Mouse (Mus musculus) cerebellum, postnatal 4 days (tissue): ENCODE results near the gene Rgs6.

ENCODE experiments used
- DNase-seq, 2 experiments: peaks; one replicate each; pipeline ENCODE4 v3.0.0; 2022; ENCODE audit warnings: low spot score in 2 of 2, mixed read lengths in 1 of 2

Gene Rgs6

GRCm38 (mm10) chr12:83034859-83035569 lies 446.9 kb downstream of the Rgs6 start:
- no peak for DNase-seq

DNA sequence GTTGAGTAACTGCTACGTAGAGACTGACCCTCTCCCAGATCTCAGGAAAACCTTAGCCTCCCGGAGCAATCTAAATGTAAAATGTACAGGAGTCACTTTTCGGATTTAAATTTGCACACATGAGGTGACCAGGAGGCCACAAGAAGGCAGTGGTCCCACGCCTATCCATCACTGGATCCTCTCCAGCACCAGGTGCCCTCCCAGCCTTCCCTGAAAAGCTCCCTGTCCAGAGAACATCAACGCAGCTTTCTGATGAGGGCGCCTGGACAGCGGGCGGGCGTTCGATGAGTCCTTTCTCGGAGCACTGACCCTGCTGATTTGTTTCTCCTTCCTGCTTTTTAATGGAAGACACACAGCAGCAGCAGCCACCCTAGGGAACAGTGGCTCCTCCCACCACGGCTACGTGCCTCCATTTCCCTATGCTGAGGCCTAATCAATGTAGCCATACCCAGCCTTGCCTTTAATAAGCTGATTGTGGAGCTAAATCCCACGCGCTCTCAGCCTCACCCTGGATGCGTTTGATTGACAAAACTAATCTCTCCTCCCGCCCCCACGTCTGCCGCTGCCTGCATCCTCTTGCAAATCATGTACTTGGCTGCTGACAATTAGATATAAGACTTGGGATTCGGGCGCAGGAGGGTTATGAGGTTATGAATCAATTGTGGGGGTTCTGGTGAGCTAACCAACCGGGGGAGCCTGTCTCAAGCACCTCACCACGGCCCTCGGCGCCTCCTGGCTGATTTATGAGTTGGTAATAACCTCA lies 449.9 kb downstream of the Rgs6 start:
- no peak for DNase-seq

GRCm38 (mm10) chr12:83038779-83039178 lies 450.7 kb downstream of the Rgs6 start:
- DNase-seq = no peak

DNA sequence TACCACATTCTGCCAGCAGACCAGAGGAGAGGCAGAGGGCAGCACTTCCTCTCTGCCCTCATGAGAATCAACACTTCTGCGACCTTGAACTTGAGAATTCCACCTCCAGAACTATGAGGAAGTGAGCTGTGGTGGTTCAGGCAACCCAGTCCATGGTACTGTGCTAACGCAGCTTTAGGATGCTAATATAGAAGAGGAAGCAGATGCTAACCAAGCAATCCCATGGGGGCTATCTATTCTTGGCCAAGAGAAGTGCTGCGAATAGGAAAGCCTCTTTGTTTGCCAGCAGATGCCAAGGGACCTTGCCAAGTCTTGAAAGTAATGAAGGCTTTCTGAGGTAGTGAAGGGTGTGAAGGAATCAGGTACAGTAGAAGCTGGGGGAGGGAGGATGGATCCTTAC lies 451.8 kb downstream of the Rgs6 start:
- DNase-seq = no peak

DNA sequence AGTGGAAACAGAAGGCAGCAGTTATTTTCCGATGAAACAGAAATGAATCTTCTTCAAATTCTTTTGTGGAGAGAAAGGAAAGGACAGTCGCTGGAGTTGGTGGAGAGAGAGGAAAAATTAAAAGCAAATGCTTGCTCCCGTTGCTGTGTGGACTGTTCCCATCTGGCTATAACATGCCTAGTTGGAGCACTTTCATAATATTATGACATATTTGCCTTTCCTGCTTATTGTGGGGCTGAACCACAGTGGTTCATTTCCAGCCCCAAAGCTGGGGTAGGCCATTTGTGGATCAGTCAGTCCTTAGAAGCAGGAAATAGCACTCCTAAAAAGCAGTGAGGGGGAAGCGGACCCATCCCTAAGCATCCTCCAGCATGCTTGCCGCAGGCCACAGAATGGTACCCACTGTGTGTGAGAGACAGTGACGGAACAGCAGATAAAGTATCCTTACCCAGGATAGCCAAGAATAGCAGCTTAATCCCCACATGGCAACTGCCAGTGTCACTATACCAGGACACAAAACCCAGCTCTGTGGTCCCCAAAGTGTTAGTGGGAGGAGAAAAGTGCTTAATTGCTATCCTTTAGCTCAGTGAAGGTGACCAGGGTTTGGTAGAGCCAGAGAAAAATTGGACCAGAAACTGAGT lies 456.0 kb downstream of the Rgs6 start:
- DNase-seq = no peak

- no peak for DNase-seq
Measured at GRCm38 (mm10) chr12:83044621-83044990, 456.5 kb downstream of the Rgs6 start.

- no peak for DNase-seq
Measured at GRCm38 (mm10) chr12:83045001-83045531, 457.0 kb downstream of the Rgs6 start.

GRCm38 (mm10) chr12:83046734-83047133 lies 458.6 kb downstream of the Rgs6 start:
- DNase-seq = no peak

GRCm38 (mm10) chr12:83047710-83048109 lies 459.6 kb downstream of the Rgs6 start:
- DNase-seq = no peak

DNA sequence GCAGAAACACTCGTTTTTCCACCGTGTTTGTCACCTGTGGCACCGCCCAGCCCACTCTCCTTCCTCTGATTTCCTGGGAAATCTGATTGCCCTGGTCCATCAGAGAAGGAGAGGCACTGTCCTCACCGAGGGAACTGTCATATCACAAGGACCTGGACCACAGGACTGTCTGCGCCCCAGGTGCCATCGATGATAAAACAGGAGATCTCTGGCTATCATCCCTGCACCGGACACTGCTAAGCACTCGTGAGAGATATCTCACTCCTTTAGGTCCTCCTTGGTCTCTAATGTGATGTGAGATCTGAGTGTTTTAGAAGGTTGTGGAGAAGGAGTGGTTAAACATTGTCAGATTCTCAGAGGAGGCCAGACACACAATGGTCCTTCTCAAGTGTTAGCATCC lies 462.4 kb downstream of the Rgs6 start:
- no peak for DNase-seq

DNA sequence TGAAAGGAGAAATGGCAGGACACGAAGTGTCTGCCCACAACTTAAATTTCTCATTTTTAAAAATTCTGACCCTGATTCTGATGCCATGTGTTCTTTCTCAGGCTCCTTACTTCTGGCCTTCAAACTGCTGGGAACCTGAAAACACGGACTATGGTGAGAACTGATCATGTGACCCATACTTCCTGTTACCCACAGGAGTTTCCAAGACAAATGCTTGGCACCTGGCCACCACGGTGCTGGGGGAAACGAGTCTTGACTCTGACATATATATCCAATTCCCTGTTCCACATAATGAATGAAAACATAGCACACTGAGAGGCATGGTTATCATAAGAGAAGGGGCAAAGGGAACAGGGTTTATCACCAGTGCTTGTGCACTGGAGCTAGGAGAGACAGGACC lies 464.3 kb downstream of the Rgs6 start:
- no peak for DNase-seq

DNA sequence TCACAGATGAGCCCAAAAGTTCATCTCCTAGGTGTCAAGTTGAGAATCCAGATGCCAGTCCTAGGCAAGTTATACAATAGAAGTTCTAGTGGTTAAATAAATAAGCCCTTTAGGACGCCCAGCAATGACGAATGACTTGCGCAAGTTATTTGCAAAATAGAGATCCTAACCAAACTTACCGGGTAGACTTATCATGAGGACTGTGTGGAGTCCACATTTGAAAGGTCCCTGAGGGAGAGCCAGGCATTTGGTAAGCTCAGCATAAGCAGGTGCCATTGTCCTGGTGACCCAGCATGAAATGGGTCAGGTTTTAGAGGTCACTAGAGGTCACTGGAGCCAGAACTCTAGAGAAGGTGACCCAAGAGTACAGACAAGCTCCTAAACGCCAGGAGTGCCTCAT lies 467.6 kb downstream of the Rgs6 start:
- no peak for DNase-seq

DNA sequence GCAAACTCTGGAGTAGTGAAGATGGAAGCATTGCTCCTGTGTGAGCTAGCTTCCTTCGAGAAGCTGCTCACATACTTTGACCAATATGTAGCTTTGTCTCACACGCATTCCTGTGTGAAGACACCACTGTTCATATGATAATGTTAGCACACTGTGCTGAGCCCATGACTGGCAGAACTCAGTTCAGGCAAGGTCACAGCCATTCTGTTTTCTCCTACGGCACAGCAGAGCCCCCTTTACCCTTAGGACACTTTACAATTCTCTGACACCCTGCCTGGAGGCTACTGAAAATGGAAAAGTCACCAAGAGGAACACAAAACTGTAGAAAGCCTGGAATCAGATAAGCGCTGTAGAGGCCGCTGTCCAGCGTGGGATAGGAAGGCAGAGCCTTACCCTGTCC lies 478.3 kb downstream of the Rgs6 start:
- DNase-seq = no peak

DNA sequence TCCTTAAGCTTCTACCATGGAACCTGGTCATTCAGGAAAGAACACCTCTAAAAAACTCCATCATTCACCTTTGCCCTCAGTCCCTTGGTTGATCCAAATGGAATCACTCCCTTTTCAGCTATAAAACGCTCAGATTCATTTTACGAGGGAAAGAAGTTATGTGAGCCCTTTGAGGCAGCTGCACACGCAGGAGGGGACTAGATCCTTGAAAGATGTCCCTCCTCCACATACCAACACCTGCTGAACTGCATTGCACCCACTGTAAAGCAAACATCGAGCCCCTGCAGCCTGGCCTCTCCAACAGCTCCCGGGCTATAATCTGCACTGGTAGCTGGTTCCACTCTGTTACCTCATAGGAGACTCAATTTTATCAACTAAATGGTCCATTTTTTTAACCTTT lies 482.8 kb downstream of the Rgs6 start:
- DNase-seq = no peak

- DNase-seq = no peak
Measured at GRCm38 (mm10) chr12:83072181-83072887, 484.2 kb downstream of the Rgs6 start.

DNA sequence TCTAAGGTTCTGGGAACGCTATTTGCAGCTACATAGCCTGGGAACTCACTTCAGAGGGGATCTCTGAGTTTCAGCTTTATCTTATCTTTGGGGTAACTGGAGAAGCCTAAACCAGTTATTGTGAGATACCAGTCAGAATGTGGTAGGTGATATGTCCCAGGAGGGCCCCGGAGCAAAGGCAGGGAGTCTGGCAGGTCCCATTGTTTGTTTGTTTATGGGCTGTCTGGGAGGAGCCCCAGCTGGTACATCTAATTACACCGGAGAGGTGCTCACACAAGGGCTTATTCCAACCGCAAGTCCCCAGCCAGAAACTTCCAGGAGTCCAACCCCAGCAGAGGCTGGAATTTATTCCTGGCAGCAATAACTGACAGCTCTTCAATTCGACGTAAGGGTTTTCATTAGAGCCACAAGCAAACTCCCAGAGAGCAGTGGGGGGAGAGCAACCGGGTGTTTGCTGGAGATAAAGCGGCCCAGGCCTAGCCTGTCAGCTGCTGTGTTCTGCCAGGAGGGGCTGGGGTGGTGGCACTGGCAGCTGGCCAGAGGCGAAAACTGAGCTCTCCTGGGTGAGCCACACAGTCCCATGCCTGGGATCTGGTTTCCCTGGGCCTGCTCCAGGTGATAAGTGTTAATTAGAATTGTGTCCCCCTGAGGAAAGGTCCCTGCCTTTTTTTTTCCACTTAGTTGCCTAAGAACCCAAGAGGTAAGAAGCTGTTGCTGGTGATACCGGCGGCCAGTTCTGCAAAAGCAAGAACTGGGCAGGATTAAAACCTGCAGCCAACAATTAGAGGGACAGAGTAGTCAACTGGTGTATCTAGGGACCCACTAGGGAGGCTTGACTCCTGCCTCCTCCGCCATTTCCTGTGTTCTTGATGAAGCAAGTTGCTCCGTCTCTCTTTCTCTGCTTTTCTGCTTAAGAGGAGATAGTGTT lies 485.1 kb downstream of the Rgs6 start:
- DNase-seq = peak in 1 of 2 experiments; percentile 33

DNA sequence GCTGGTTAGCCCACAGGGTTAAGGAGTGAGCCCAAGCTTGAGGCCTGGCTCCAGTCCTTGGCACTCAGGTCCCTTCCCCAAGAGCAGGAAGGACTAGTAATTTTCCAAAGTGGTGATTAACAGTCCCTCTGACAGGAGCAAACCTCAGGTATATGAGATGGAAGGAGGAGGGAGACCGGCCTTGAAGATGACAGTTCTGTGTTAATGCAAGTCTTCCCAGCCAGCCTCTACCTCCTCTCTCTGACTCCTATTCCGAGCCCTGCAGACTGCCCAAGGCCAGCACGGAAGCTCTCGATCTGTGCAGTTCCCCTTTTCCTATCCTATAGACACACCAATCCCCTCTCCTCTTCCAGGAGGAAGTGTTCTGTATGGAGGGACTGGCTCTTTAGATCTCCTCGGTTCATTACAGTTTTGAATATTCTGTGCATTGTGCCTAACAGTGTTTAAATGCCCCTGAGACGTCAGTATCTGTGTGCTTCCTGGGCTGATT lies 485.8 kb downstream of the Rgs6 start:
- DNase-seq = no peak

GRCm38 (mm10) chr12:83076179-83076578 lies 488.1 kb downstream of the Rgs6 start:
- DNase-seq = no peak

DNA sequence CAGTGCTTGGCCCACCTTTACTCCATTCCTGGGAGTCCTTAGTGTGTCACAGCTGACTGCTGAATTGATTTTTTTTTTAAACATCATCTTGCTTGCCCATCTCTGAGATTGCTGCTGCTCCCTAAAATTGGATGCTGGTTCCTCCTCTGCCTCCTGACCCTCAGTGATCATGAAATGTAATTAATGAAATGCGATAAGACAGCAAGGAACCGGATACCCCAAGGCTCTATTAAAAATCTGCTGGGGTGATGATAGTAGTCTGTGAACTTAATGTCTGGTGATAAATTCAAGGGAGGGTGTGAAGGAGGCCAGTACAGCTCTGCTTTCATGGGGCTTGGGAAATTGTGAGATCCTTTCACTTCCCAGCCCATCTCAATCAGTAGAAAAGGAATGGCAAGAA lies 489.4 kb downstream of the Rgs6 start:
- DNase-seq = no peak

GRCm38 (mm10) chr12:83083427-83083826 lies 495.3 kb downstream of the Rgs6 start:
- DNase-seq = no peak

GRCm38 (mm10) chr12:83084614-83085013 lies 496.5 kb downstream of the Rgs6 start:
- no peak for DNase-seq
